Mouse (Mus musculus) WW6 (cell line): ENCODE data around the gene Rassf5.
"Not testable (repeated sequence)": the region's sequence is repeated elsewhere in the genome, so short reads cannot be mapped to it uniquely, and the experiment has no call there.

Experiments
- DNase-seq: peaks from one replicate; pipeline ENCODE4 v3.0.0-alpha.2; 2013; ENCODE audit warnings: low read depth, low spot score

The Rassf5 gene

DNA sequence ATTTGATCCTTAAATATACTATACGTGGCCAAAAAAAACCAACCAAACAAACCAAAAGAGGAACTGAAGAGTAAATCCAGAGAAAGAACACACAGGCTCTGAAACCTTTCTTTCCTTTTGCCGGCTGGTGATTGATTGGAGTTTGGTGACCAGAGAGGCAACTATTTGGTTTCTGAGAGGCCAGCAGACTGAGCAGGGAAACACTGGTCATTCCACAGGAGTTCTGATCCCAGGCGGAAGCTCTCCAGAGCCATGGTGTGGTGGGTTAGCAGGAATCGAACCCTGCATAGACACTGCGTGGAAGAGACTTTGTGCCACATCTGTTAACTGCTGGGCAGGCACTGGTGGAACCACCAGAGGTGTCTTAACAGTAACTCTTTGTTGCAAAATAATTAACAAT lies 67.0 kb downstream of the Rassf5 start:
- DNase-seq, result no peak

DNA sequence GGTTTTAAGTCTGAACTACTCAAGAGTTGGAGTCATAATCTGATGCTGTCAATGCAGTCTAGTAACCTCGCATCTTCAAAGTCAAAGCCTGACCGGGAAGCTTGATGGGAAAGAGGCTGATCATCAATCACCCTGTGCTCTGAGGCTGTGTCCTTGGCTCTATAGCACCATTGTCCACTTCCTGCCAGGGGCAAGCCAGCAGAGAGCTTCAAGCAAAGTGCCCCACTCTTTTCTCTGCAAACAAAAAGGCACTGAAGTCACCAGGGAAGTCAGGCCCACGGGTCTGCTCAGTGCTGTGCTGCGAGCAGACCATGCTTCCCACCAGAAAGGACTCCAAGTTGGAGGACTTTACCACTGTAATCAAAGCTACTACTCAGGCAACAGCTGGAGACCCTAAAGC lies 67.8 kb downstream of the Rassf5 start:
- no peak for DNase-seq

DNA sequence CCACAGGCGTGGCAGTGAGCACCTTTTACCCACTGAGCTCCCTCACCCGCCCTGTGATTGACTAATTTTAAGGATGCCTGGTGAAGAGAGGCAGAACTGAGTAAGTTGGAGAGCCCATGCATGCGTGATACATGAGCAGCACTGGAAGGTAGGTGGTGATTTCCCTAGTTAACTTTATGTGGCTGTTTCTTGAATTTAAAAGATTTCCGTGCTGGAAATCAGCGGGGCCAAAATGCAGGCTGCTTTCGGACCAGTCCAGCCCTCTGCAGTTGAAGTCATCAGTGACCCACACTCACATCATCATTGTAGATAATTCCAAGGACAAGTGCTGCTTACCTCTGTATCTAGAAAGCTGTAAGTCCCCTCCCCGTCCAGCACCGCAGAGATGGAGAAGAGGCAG lies 69.2 kb downstream of the Rassf5 start:
- no peak for DNase-seq

- DNase-seq, result no peak
Observed at GRCm38 (mm10) chr1:131175189-131175588, 69.9 kb downstream of the Rassf5 start.

DNA sequence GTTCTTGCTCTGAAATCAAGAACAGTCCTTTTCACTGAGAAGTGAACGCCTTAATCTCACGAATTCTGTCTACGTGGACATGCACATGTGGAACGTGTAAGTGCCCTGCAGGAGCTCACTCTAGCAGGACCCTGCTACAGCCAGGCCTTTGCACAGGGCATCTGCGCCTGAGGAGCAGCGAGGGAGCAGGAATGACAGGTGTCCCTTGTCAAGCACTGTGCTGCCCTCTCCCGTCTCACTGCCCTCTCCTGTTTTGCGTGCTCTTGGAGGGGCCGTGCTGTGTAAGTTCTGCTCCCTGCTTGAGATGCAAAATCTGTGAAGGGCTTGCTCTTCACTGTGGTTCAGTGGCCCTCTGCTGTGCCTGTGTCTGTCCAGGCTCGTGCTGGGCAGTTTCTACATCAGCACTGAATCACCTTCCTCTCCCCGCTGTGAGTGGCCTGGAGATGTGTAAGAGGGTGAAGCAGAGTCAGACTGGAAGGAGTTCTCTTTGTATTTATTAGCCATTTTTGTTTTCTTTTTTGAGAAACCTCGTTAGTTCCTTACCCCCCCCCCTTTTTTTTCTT lies 70.7 kb downstream of the Rassf5 start:
- no peak for DNase-seq

DNA sequence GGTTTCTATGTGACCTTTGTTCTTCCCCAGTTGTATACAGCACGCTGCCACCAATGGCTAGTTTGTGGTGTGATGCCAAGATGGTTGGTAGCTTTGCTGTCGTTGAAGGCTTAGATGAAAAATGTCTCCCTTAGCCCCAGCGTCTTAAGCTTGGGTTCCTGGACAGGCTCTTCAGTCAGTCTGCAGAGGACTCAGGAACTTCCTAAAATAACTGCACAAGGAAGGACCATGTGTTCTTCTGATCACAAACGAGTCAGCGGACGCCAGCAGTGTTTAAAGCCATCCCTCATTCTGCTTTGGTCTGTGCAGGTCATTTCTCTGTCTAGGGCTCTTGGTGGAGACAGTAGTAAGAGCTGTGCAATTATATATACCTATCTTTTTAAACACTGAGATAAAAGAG lies 71.2 kb downstream of the Rassf5 start:
- no peak for DNase-seq

- no peak for DNase-seq
Observed at GRCm38 (mm10) chr1:131173001-131173400, 72.1 kb downstream of the Rassf5 start.

GRCm38 (mm10) chr1:131167612-131168011 lies 77.4 kb downstream of the Rassf5 start:
- DNase-seq, result no peak

DNA sequence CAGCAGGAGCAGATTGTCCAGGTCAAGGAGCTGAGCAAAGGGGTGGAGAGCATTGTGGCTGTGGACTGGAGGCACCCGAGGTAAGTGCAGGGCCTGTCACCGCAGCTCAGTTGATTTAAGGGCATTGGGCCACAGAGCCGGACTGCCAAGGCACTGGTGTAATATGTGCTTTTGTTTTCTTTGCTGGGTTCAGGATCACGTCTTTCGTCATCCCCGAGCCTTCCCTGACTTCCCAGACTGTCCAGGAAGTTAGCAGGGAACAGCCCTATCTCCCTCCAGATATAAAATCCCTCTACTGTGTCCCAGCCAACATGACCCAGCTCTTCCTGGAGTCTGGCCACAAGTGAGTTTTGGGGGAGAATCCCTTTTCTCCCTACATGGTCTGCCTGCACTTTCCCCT lies 80.6 kb downstream of the Rassf5 start:
- DNase-seq, result no peak

GRCm38 (mm10) chr1:131161091-131161490 lies 84.0 kb downstream of the Rassf5 start:
- peak; percentile 70 for DNase-seq

GRCm38 (mm10) chr1:131159573-131160327 lies 85.3 kb downstream of the Rassf5 start:
- DNase-seq, result not testable (repeated sequence)

DNA sequence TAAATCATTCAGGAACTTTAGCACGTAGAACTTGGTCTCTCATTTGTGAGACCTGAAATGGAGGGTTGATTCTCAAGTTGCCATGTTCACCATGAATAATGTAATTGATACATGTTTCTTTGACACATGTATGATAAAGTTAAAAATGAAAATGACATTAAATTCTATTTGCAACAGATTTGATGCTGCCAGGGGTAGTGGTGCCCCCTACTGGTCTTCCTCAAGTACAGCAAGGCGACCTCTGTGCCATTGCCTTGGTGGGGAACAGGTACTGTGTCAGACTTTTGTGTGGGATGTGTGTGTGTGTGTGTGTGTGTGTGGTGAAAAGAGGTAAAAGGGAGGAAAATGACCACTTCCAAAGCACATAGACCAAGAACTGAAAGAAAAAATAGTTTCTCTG lies 89.6 kb downstream of the Rassf5 start:
- DNase-seq, result no peak

GRCm38 (mm10) chr1:131153018-131153629 lies 91.9 kb downstream of the Rassf5 start, which contains the start of gene Eif2d:
Gene Eif2d (plus strand): TSS chr1:131153181.
- DNase-seq, result peak; percentile 78

GRCm38 (mm10) chr1:131149496-131149895 lies 95.6 kb downstream of the Rassf5 start:
- no peak for DNase-seq

- no peak for DNase-seq
Observed at GRCm38 (mm10) chr1:131146181-131146614, 98.9 kb downstream of the Rassf5 start.

- DNase-seq, result not testable (repeated sequence)
Observed at GRCm38 (mm10) chr1:131145222-131145621, 99.8 kb downstream of the Rassf5 start.

DNA sequence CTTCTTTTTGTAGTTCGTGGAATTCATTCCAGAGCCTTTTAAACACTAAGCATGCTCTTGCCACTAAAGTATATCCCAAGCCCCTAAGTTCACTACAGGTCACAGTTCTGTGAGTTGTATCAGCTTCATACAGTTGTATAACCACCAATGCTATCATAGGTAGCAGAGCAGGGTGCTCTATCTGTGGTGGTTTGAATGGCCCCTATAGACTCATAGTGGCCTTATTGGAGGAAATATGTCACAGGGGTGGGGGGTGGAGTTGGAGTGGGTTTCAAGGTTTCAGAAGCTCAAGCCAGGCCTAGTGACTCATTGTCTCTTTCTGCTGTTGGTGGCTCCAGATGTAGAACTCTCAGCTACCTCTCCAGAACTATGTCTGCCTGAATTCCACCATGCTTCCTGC lies 102.6 kb downstream of the Rassf5 start:
- no peak for DNase-seq

- DNase-seq, result no peak
Observed at GRCm38 (mm10) chr1:131141449-131141848, 103.6 kb downstream of the Rassf5 start.

DNA sequence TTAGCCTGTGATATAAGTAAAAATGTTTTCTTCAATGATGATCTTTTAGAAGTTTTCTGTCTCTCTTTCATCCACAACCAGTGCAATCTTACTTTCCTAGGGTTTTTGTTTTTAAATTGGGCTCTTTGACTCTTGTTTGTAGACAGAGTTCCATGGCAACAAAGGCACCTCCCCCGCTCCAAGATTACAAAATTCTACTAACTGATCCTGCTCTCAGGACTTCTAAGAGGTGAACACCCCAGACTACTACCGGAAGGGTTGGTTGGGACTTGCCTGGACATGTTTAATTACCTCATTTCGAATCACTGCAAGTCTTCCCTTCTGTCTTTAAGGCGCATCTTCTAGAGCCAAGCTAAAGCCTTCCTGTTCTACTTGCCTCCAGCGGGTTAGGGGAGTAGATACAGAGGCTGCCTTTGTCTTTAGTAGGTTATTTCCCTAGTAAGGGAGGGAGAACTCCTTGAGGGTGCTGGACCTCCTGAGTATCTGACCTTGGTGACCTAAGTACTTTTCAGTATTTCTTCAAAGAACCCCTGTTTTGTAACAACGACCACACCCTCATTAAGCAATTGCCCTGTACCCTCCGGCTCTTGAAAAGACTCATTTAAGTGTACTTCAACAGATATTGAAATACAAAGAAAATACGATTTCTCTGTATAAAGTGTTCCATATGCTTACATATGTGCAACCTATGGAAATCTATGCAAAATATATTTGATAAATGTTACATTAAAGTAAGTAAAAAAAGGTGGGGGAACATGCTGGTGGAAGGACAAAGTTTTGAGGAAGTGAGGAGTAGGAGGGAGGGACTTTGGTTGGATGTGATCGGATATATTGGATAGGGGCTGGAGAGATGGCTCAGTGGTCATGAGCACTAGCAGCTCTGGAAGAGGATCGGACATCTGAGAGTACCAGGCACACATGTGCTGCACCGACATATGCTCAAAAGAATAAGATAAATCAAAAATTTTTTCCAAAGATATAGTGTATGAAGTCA lies 105.7 kb downstream of the Rassf5 start:
- DNase-seq, result peak; percentile 74

- DNase-seq, result peak; percentile 83
Observed at GRCm38 (mm10) chr1:131138191-131139016, 106.7 kb downstream of the Rassf5 start, which contains the start of gene Dyrk3. Gene Dyrk3 (minus strand): TSS chr1:131138340.

- no peak for DNase-seq
Observed at GRCm38 (mm10) chr1:131137717-131138118, 107.3 kb downstream of the Rassf5 start.
